Mouse (Mus musculus) ES-E14 (cell line): ENCODE results near the gene Tfam. TPM values are rescaled to one million over a fixed set of nuclear protein-coding genes. Genes with fewer than 3 reads are reported as not detected.

Experiments used
- DNase-seq: peaks from one replicate; pipeline ENCODE4 v3.0.0-alpha.2; 2013; ENCODE audit warnings: low read depth, low spot score
- H3K27ac ChIP-seq: 2 replicates; pipeline ENCODE4 v1.5.1; 2012; ENCODE audit warnings: low read depth, mild to moderate bottlenecking, low read length, moderate library complexity, mixed read lengths; ENCODE audit not compliant: poor library complexity, insufficient read depth, severe bottlenecking
- H3K36me3 ChIP-seq: 2 replicates; pipeline ENCODE4 v1.6.1; 2012; ENCODE audit warnings: mild to moderate bottlenecking, low read length, moderate library complexity, mixed read lengths; ENCODE audit not compliant: control insufficient read depth, poor library complexity, insufficient read depth, severe bottlenecking
- H3K4me1 ChIP-seq, 2 experiments: fragments of 150-350 bp in 1 of 2; sonication (generic) in 1 of 2; 2 replicates each; pipeline ENCODE4 v1.6.1; 2012; ENCODE audit warnings: low read length in 2 of 2, mild to moderate bottlenecking in 1 of 2, mixed read lengths in 1 of 2; ENCODE audit not compliant: control insufficient read depth in 2 of 2, insufficient read depth in 2 of 2, poor library complexity in 1 of 2
- H3K4me3 ChIP-seq, 2 experiments: fragments of 150-350 bp in 1 of 2; sonication (generic) in 1 of 2; 2 replicates each; pipeline ENCODE4 v1.5.1; 2012; ENCODE audit warnings: low read length in 2 of 2, low read depth in 1 of 2, mild to moderate bottlenecking in 1 of 2, mixed read lengths in 1 of 2; ENCODE audit not compliant: insufficient read depth in 1 of 2, poor library complexity in 1 of 2, severe bottlenecking in 1 of 2
- H3K9ac ChIP-seq: 2 replicates; pipeline ENCODE4 v1.6.1; 2012; ENCODE audit warnings: low read depth, mild to moderate bottlenecking, low read length, mixed read lengths; ENCODE audit not compliant: poor library complexity, insufficient read depth, severe bottlenecking
- H3K9me3 ChIP-seq: fragments of 150-350 bp; sonication (generic); 2 replicates; pipeline ENCODE4 v1.6.1; 2012; ENCODE audit warnings: low read depth, mild to moderate bottlenecking, low read length; ENCODE audit not compliant: control insufficient read depth, insufficient read depth
- CHD2 ChIP-seq: IDR thresholded peaks from 2 replicates; pipeline ENCODE4 v1.6.1; 2014; ENCODE audit warnings: mild to moderate bottlenecking, low read depth, low read length, inconsistent platforms
- HCFC1 ChIP-seq: IDR thresholded peaks from 2 replicates; pipeline ENCODE4 v1.6.1; 2012; ENCODE audit warnings: low read length, inconsistent platforms, borderline replicate concordance; ENCODE audit not compliant: insufficient read depth
- MAFK ChIP-seq: IDR thresholded peaks from 2 replicates; pipeline ENCODE4 v1.6.1; 2014; ENCODE audit warnings: mild to moderate bottlenecking, low read depth, low read length, inconsistent platforms; ENCODE audit not compliant: insufficient read depth
- ZC3H11A ChIP-seq: IDR thresholded peaks from 2 replicates; pipeline ENCODE4 v1.6.1; 2012; ENCODE audit warnings: low read depth, mild to moderate bottlenecking, inconsistent platforms, low read length, borderline replicate concordance
- ZNF384 ChIP-seq: IDR thresholded peaks from 2 replicates; pipeline ENCODE4 v1.6.1; 2012; ENCODE audit warnings: low read depth, low read length, inconsistent platforms
- in situ Hi-C, 2 experiments: fragments of 600-800 bp; cut with MboI; formaldehyde crosslinking; loops; one replicate each; pipeline ENCODE4 v1.15.1; 2025; ENCODE audit warnings: low sequenced_read_pairs in 2 of 2, inconsistent platforms in 1 of 2; ENCODE audit not compliant: unreplicated experiment in 2 of 2
- total RNA-seq: library from RNA; depleted of rRNA; stranded (reverse); fragments of 300-350 nt; gene quantifications from 2 replicates; pipeline ENCODE4 v1.2.3, GENCODE M21; 2012; rRNA removed

Gene Tfam
- total RNA-seq, 1 experiment = 67.3 TPM

DNA sequence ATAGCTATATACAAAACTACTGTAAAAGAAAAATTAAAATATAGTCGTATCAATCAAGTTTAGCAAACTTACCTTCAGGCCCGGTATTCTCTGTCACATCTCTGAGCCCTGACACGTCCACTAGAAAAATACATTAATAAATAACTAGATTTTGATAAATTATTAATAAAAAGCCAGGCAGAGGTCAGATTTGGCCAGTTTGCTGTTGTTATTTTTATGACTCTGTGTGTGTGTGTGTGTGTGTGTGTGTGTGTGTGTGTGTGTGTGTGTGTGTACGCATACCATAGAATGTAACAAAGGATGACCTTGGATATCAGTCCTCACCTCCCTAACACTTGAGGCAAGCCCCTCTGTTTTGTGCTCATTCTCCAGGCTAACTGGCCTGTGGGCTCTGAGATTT is 56.1 kb downstream of the Tfam start:
- no peak for DNase-seq
- in situ Hi-C loops = no loop called here
- Histone ChIP-seq H3K27ac (no peak overlapping the region), H3K9ac (no peak overlapping the region), H3K9me3 (no peaks in the 10 kb centered on the region), H3K4me3 (no peak overlapping the region), H3K4me1 (no peaks in the 10 kb centered on the region), H3K36me3 (no peaks in the 10 kb centered on the region)
- no peak for TF ChIP-seq MAFK
- no peak for TF ChIP-seq HCFC1
- TF ChIP-seq CHD2 = no peak
- no peak for TF ChIP-seq ZC3H11A

DNA sequence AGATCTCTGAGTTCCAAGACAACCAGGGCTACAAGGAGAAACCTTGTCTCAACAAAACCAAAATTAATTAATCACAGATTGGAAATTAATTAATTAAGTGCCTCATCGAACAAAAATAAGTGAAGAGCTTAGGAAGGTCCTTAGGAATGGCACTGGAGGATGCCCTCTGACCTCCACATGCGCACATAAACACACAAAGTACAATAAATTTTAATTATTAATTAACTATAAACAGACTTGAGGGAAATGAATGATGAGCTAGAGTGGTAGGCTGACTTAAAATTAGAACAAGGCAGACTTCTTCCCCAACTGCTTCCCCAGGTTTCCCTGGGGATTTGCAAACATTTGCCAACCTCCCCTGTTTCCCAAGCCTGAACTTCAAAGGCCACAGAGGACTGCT is 57.0 kb downstream of the Tfam start:
- H3K4me3 ChIP-seq = no peak overlapping the region
- H3K36me3 ChIP-seq = no peaks in the 10 kb centered on the region
- no peak overlapping the region for H3K27ac ChIP-seq
- no peak for DNase-seq
- no peak overlapping the region for H3K9ac ChIP-seq
- no peaks in the 10 kb centered on the region for H3K4me1 ChIP-seq
- no peaks in the 10 kb centered on the region for H3K9me3 ChIP-seq
- no peak for TF ChIP-seq ZNF384
- no peak for TF ChIP-seq MAFK
- TF ChIP-seq CHD2 = no peak
- TF ChIP-seq HCFC1 = no peak
- TF ChIP-seq ZC3H11A = no peak
- in situ Hi-C loops = no loop called here

DNA sequence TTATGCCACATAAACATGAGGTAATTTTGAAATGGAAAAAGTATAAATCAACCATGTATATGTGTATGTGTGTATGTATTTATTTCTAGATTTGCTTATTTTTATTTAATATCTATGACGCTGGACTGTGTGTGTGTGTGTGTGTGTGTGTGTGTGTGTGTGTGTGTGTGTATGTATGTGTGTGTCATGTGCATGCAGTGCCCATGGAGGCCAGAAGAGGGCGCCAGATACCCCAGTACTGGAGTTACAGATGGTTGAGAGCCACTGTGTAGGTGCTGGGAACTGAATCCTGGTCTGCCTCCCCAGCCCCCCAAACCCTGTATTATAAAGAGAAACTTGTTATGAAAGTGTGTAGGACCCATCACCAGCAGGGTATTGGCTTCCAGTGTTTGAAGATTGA is 58.0 kb downstream of the Tfam start:
- DNase-seq = no peak
- Histone ChIP-seq H3K9me3 (no peaks in the 10 kb centered on the region), H3K4me1 (no peaks in the 10 kb centered on the region), H3K4me3 (no peak overlapping the region), H3K36me3 (no peaks in the 10 kb centered on the region), H3K27ac (no peak overlapping the region), H3K9ac (no peak overlapping the region)
- in situ Hi-C loops = no loop called here
- TF ChIP-seq MAFK (no peak), ZNF384 (no peak), CHD2 (no peak), HCFC1 (no peak), ZC3H11A (no peak)

DNA sequence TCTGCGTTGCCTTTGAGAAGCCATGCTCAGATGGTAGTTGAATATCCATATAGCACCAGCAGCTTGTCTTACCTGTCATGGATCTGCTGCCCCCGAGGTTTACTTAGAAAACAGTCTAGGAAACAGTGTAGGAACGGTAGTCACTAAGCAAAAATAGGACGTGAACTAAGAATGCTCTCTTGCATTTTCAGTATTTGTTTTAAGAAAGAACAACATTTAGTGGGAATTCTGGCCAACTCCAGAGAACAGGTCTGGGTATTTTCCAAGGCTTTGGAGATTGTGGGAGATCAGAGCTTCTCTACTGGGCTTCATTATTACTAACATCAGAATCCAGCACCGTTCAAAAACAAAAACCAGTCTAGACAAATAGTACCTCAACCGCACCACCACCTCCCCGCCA is 60.9 kb downstream of the Tfam start:
- Histone ChIP-seq H3K4me3 (no peak overlapping the region), H3K9ac (no peak overlapping the region), H3K27ac (no peak overlapping the region), H3K4me1 (no peaks in the 10 kb centered on the region), H3K36me3 (no peaks in the 10 kb centered on the region), H3K9me3 (no peaks in the 10 kb centered on the region)
- DNase-seq = no peak
- in situ Hi-C loops = no loop called here
- TF ChIP-seq CHD2 (no peak), MAFK (no peak), ZNF384 (no peak), HCFC1 (no peak)

DNA sequence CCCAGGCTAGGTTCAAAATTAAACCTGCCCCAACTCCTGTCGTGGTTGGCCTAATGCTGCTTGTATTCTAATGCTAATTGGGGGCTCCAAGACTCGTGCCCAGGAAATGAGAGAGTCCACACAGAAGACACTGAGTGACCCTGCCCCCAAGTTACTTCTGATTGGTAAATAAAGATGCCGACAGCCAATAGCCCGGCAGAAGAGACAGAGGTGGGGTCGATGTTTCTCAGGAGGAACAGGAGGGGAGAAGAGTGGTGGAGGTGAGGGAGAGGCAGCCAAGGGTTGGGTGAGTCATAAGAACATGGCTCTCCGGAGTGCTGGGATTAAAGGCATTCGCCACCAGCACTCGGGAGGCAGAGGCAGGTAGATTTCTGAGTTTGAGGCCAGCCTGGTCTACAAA is 61.7 kb downstream of the Tfam start:
- Histone ChIP-seq H3K36me3 (no peaks in the 10 kb centered on the region), H3K9ac (no peak overlapping the region), H3K4me1 (no peaks in the 10 kb centered on the region), H3K9me3 (no peaks in the 10 kb centered on the region), H3K27ac (no peak overlapping the region), H3K4me3 (no peak overlapping the region)
- no peak for TF ChIP-seq MAFK
- TF ChIP-seq ZNF384 = no peak
- no peak for TF ChIP-seq ZC3H11A
- no peak for TF ChIP-seq CHD2
- no peak for TF ChIP-seq HCFC1
- in situ Hi-C loops = no loop called here
- no peak for DNase-seq

Other genes with a start within 250 kb of the Tfam start
- gene Bicc1, start 78.6 kb downstream of the Tfam start, total RNA-seq = 1.2 and 1.8 TPM in 2 replicates
- gene Ube2d1, start 47.0 kb upstream of the Tfam start, total RNA-seq = 5.7 and 8.3 TPM in 2 replicates
- gene Cisd1, start 106.7 kb upstream of the Tfam start, total RNA-seq = 158 and 281 TPM in 2 replicates
- gene Ipmk, start 109.5 kb upstream of the Tfam start, total RNA-seq = 41.9 and 44.8 TPM in 2 replicates